Mouse (Mus musculus): Measurements from ENCODE around the gene Atp6v0a4. TPM values are rescaled to one million over a fixed set of nuclear protein-coding genes. Genes with fewer than 3 reads are reported as not detected.
A peak's percentile ranks its signal among the peaks of the same experiment; 100 is the strongest.

The Atp6v0a4 gene
- polyA plus RNA-seq, 1 experiment from 2014 or later, result 0.44 TPM

- no peak overlapping the region for H3K4me3 ChIP-seq (ENCODE audit: low read depth, low read length)
- H3K36me3 ChIP-seq (ENCODE audit: control insufficient read depth, insufficient read depth, low read length), result no peaks in the 10 kb centered on the region
- no peak overlapping the region for H3K9ac ChIP-seq (replicated peaks; ENCODE audit: low read depth, low read length)
- no peaks in the 10 kb centered on the region for H3K4me1 ChIP-seq (ENCODE audit: control insufficient read depth, insufficient read depth, low read length)
- WGBS, result 94% methylated on average over 4 of the region's 4 CpGs
- H3K9me3 ChIP-seq (ENCODE audit: control insufficient read depth, low read length), result no peaks in the 10 kb centered on the region
- H3K27ac ChIP-seq (ENCODE audit: low read depth, low read length), result no peak overlapping the region
- no peak for ATAC-seq (ENCODE audit: low read depth)
- no peak overlapping the region for H3K4me2 ChIP-seq (ENCODE audit: low read depth, low read length)
- no peaks in the 10 kb centered on the region for H3K27me3 ChIP-seq (ENCODE audit: control insufficient read depth, insufficient read depth, low read length)
Measured at GRCm38 (mm10) chr6:38071256-38071655, 53.1 kb downstream of the Atp6v0a4 start.

DNA sequence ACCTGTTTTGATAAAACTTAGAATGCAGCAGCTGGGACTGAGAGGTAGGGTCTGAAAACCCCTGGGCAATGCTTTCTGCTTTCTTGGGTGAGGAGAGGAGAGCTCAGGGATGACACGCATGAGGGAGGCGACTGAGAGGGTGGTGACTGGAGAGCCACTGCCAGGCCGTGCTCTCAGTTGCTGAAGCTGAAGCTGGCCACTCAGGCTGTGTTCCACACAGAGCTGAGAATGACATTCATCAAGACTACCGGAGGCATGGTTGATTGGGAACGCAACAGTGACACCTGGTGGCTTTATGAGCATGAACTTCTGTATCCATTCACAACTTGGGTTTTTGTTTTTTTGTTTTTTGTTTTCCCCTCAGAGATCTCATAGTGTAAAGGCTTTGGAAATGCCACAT is 58.2 kb downstream of the Atp6v0a4 start:
- peak; percentile 92 for ATAC-seq (ENCODE audit: low read depth)
- Histone ChIP-seq H3K36me3 (ENCODE audit: control insufficient read depth, insufficient read depth, low read length) (no peaks in the 10 kb centered on the region), H3K9ac (replicated peaks; ENCODE audit: low read depth, low read length) (no peak overlapping the region), H3K4me3 (ENCODE audit: low read depth, low read length) (no peak overlapping the region), H3K4me2 (ENCODE audit: low read depth, low read length) (no peak overlapping the region), H3K27me3 (ENCODE audit: control insufficient read depth, insufficient read depth, low read length) (no peaks in the 10 kb centered on the region), H3K4me1 (ENCODE audit: control insufficient read depth, insufficient read depth, low read length) (0 out of 2 replicates have a peak, but pooled peaks cover 4% of the 10 kb centered on the region), H3K27ac (ENCODE audit: low read depth, low read length) (no peak overlapping the region), H3K9me3 (ENCODE audit: control insufficient read depth, low read length) (no peaks in the 10 kb centered on the region)
- 8% methylated on average over 5 of the region's 5 CpGs for WGBS

- no peak overlapping the region for H3K27ac ChIP-seq (ENCODE audit: low read depth, low read length)
- H3K4me3 ChIP-seq (ENCODE audit: low read depth, low read length), result no peak overlapping the region
- 72% methylated on average over 11 of the region's 11 CpGs for WGBS
- peak; percentile 65; the same call in 1 of the 2 replicates for ATAC-seq (ENCODE audit: low read depth)
- H3K36me3 ChIP-seq (ENCODE audit: control insufficient read depth, insufficient read depth, low read length), result no peaks in the 10 kb centered on the region
- 0 out of 2 replicates have a peak, but pooled peaks cover 4% of the 10 kb centered on the region for H3K4me1 ChIP-seq (ENCODE audit: control insufficient read depth, insufficient read depth, low read length)
- H3K9ac ChIP-seq (replicated peaks; ENCODE audit: low read depth, low read length), result no peak overlapping the region
- no peak overlapping the region for H3K4me2 ChIP-seq (ENCODE audit: low read depth, low read length)
- no peaks in the 10 kb centered on the region for H3K27me3 ChIP-seq (ENCODE audit: control insufficient read depth, insufficient read depth, low read length)
- H3K9me3 ChIP-seq (ENCODE audit: control insufficient read depth, low read length), result no peaks in the 10 kb centered on the region
Measured at GRCm38 (mm10) chr6:38065501-38066122, 58.8 kb downstream of the Atp6v0a4 start.

DNA sequence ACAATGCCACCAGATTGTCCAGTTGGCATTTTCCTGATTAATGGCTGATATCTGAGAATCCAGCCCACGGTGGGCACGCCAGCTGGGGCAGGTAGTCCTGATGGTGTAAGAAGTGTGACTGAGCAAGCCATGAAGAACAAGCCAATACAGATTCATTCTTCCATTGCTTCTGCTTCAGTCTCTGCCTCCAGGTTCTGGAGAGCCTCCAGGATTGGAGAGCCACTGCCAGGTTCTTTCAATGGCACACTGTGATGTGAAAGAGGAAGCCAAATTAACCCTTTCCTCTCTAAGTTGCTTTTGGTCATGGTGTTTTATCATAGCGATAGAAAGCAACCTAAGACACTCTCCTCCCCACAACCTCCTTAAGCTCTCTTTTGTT is 59.3 kb downstream of the Atp6v0a4 start:
- no peak; the same call in 1 of the 2 replicates for ATAC-seq (ENCODE audit: low read depth)
- no peak overlapping the region for H3K9ac ChIP-seq (replicated peaks; ENCODE audit: low read depth, low read length)

DNA sequence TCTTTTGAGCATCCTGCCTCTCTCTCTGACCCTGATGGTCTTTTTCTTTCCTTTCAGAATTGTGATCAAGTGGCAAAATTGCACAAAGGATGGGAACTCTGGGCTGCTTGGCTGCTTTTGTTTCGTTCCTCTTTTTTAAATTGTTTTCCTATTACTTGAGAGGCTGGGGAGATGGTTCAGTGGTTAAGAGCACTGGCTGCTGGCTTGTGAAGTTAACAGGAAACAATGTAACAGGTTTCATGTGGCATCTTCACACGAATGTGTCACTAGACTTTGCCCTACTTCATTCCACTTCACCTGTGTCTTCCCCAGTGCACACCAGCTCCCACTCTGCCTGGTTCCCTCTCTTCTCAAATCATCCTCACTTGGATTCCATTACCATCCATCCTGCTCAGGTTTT is 59.8 kb downstream of the Atp6v0a4 start:
- Histone ChIP-seq H3K36me3 (ENCODE audit: control insufficient read depth, insufficient read depth, low read length) (no peaks in the 10 kb centered on the region), H3K4me3 (ENCODE audit: low read depth, low read length) (no peak overlapping the region), H3K9me3 (ENCODE audit: control insufficient read depth, low read length) (no peaks in the 10 kb centered on the region), H3K4me2 (ENCODE audit: low read depth, low read length) (no peak overlapping the region), H3K27me3 (ENCODE audit: control insufficient read depth, insufficient read depth, low read length) (no peaks in the 10 kb centered on the region), H3K27ac (ENCODE audit: low read depth, low read length) (no peak overlapping the region), H3K9ac (replicated peaks; ENCODE audit: low read depth, low read length) (no peak overlapping the region), H3K4me1 (ENCODE audit: control insufficient read depth, insufficient read depth, low read length) (0 out of 2 replicates have a peak, but pooled peaks cover 4% of the 10 kb centered on the region)
- no peak for ATAC-seq (ENCODE audit: low read depth)
- WGBS, result 90% methylated on average over 2 of the region's 2 CpGs

More for the DNA sequence above, 59.3 kb downstream of the Atp6v0a4 start:
- Histone ChIP-seq H3K4me3 (ENCODE audit: low read depth, low read length) (no peak overlapping the region), H3K9me3 (ENCODE audit: control insufficient read depth, low read length) (no peaks in the 10 kb centered on the region), H3K36me3 (ENCODE audit: control insufficient read depth, insufficient read depth, low read length) (no peaks in the 10 kb centered on the region), H3K27me3 (ENCODE audit: control insufficient read depth, insufficient read depth, low read length) (no peaks in the 10 kb centered on the region), H3K4me2 (ENCODE audit: low read depth, low read length) (no peak overlapping the region), H3K4me1 (ENCODE audit: control insufficient read depth, insufficient read depth, low read length) (0 out of 2 replicates have a peak, but pooled peaks cover 4% of the 10 kb centered on the region), H3K27ac (ENCODE audit: low read depth, low read length) (no peak overlapping the region)
- 60% methylated on average over 3 of the region's 3 CpGs for WGBS

GRCm38 (mm10) chr6:38058805-38059204 is 65.6 kb downstream of the Atp6v0a4 start:
- 57% methylated on average over 5 of the region's 5 CpGs for WGBS
- Histone ChIP-seq H3K36me3 (ENCODE audit: control insufficient read depth, insufficient read depth, low read length) (no peaks in the 10 kb centered on the region), H3K4me2 (ENCODE audit: low read depth, low read length) (no peak overlapping the region), H3K27ac (ENCODE audit: low read depth, low read length) (no peak overlapping the region), H3K4me1 (ENCODE audit: control insufficient read depth, insufficient read depth, low read length) (no peaks in the 10 kb centered on the region), H3K9me3 (ENCODE audit: control insufficient read depth, low read length) (no peaks in the 10 kb centered on the region), H3K9ac (replicated peaks; ENCODE audit: low read depth, low read length) (no peak overlapping the region), H3K27me3 (ENCODE audit: control insufficient read depth, insufficient read depth, low read length) (no peaks in the 10 kb centered on the region), H3K4me3 (ENCODE audit: low read depth, low read length) (no peak overlapping the region)
- no peak for ATAC-seq (ENCODE audit: low read depth)

DNA sequence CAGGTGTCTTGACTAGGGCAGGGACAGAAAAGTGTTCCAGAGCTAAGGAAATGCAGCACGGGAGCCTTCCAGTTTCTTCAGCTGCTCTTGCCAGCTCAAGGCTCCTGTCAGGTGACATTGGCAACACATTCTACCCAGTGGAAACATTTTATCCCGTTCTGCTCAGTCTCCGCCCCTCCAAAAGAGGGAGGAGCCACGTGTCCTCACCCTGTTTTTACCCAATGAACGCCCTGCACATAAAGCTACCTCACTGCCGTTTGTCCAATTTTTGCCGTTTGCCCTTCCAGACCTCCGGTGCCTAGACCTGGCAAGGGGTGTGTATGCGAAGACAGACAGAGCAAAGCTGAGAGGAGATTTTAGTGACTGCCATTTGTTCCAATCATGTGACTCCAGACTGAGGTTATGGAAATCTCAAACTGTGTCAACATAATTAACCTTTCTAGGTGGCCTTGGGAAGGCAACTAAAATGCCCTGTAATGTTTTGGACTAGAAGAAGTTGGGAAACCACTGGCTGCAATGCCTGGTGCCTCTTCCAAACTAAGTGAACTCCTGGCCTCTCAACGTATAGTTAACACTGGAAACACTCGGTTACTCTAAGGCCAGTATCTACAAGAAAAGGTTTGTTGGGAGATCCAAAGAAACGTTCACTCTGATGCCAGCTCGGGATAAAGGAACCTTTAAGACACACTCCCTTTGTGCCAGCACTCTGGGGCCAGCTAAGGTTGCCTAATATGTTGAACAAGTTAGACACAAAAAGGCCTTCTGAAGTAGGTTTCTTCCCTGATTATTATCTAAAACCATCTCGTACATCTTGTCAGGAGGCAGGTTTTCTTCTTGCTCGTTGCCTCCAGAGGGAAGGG is 68.7 kb downstream of the Atp6v0a4 start:
- H3K4me2 ChIP-seq (ENCODE audit: low read depth, low read length), result no peak overlapping the region
- H3K36me3 ChIP-seq (ENCODE audit: control insufficient read depth, insufficient read depth, low read length), result no peaks in the 10 kb centered on the region
- no peak overlapping the region for H3K27ac ChIP-seq (ENCODE audit: low read depth, low read length)
- no peak overlapping the region for H3K9ac ChIP-seq (replicated peaks; ENCODE audit: low read depth, low read length)
- WGBS, result 85% methylated on average over 15 of the region's 15 CpGs
- H3K4me3 ChIP-seq (ENCODE audit: low read depth, low read length), result no peak overlapping the region
- H3K4me1 ChIP-seq (ENCODE audit: control insufficient read depth, insufficient read depth, low read length), result no peaks in the 10 kb centered on the region
- no peak for ATAC-seq (ENCODE audit: low read depth)
- no peaks in the 10 kb centered on the region for H3K9me3 ChIP-seq (ENCODE audit: control insufficient read depth, low read length)
- H3K27me3 ChIP-seq (ENCODE audit: control insufficient read depth, insufficient read depth, low read length), result no peaks in the 10 kb centered on the region

DNA sequence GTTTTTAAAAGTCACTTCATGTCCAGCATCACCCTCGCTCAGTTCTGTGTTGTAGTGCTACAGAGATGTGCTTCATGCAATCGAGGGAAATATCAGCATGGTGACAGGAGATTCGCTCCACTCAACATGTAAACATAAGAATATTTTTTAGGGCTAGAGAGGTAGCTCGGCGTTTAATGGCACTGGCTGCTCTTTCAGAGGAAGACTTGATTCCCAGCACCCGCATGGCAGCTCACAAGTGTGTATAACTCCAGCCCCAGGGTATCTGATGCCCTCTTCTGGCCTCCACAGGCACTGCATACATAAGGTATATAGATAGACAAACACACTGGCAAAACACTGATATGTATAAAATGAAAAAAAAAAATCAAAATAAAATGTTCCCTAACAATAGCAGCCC is 74.8 kb downstream of the Atp6v0a4 start:
- WGBS, result 93% methylated on average over 6 of the region's 6 CpGs
- no peaks in the 10 kb centered on the region for H3K27me3 ChIP-seq (ENCODE audit: control insufficient read depth, insufficient read depth, low read length)
- no peaks in the 10 kb centered on the region for H3K9me3 ChIP-seq (ENCODE audit: control insufficient read depth, low read length)
- H3K4me2 ChIP-seq (ENCODE audit: low read depth, low read length), result no peak overlapping the region
- no peak for ATAC-seq (ENCODE audit: low read depth)
- no peaks in the 10 kb centered on the region for H3K36me3 ChIP-seq (ENCODE audit: control insufficient read depth, insufficient read depth, low read length)
- no peak overlapping the region for H3K9ac ChIP-seq (replicated peaks; ENCODE audit: low read depth, low read length)
- no peak overlapping the region for H3K4me3 ChIP-seq (ENCODE audit: low read depth, low read length)
- H3K4me1 ChIP-seq (ENCODE audit: control insufficient read depth, insufficient read depth, low read length), result no peaks in the 10 kb centered on the region
- H3K27ac ChIP-seq (ENCODE audit: low read depth, low read length), result no peak overlapping the region
